Mouse (Mus musculus): ENCODE data around the gene Stk17b.
A peak's percentile ranks its signal among the peaks of the same experiment; 100 is the strongest.

The Stk17b gene

DNA sequence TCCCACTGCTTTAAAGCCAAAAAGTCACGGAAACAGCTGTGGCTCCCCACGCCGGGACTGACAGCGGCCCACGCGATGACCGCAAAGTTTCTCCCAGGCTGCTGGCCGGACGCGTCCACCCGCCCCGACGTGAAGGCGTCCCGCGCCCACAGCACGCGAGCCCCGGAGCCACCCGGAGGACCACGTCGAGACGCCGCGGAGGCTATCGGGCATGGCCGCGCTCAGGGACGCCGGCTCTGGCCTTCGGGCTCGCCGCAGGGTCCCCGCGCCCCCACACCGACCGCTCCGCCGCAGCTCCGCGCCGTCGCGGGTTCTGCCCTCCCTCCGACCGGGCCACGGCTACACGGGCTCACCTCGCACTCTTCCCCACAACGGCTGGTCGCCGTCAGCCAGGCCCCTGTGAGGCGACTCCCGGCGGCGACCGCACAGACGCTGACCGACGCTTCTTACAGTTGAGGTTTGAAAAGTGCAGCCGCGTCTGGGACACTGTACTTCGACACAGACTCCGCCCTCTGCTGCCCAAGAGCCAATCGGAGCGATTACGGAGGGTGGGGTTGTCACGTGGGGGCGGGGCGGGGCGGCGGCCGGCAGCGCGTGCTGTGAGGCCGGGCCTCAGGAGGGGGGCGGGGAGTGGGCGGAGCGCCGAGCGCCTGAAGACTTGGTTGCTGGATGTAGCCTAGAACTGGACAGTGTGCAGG lies at the start of gene Stk17b:
Gene Stk17b, minus strand, starts transcription at position 504 of the 698 bp plus-strand sequence.
- DNase-seq = peak; percentile 97

DNA sequence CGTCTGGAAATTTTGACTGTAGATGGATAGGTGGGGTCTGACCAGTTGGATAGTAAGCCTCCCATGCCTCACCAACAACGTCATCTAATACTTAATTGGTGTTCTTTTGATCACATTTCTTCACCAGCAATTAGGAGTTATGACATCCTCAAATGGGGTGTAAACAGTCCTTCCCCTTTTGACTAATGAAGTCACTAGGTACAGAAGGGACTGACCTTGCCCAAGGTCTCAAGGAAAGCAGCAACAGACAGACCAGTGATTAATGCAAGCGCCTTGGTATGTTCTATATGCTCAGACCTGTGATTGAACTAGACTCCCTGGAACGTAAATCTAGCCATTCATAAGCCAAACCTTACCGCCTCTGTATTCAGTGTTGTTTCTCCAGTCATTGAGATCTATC lies 45.3 kb upstream of the Stk17b start:
- DNase-seq = no peak

DNA sequence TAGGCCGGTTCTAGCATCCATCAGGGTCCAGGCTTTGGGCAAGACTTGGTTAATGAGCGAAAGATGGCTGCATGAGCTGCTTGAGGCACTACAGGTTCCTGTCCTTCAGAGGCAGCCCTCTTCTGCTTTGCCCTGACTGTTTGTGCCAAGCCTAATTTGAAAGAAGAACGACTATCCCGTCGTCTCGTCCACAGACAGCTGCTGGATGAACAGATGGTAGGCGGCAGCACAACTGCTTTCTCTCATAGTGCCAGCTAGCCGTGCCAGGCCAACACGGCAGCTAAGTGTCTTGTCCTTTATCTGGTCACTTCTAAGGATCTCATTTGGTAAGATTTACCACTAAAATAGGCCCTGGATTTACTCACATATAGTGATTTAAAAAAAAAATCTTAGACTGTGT lies 44.1 kb upstream of the Stk17b start:
- no peak for DNase-seq

DNA sequence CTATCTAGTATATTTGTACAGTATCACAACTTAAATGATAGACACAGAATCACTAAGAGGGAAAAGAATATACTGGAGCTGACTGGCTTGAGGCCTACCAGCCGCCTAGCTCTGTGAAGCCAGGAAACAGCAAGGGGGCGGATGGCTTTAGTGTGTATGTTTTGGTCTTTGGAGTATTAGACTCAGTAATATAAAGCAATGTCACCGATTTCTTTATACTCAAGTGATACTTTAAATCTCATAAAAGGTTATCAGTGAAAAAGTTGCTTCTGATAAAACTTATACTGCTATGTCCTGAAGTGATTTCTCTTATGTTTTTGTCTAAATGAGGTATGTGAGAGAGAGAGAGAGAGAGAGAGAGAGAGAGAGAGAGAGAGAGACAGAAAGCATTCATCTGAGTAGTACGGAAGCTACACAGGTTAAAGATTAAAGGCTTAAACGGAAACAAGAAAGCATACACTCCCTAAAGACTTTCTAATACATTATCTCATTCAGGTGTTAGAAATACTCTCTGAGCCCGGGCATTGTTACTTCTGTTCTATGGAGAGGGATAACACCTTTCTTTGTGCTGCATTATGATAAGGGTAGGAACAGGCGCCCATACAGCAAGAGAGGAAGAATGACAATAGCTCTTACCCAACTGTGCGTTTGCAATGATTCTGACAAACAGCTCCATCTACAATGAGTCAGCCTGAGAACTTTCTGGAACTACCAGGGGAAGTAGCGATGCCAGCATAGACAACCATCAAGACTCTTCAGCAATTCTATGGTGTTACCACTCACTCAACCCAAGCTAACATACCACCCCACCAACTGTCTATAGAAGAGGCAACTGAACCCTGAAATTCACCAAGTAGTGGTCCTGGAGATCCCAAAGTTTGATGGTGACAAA lies 39.7 kb upstream of the Stk17b start:
- no peak for DNase-seq

DNA sequence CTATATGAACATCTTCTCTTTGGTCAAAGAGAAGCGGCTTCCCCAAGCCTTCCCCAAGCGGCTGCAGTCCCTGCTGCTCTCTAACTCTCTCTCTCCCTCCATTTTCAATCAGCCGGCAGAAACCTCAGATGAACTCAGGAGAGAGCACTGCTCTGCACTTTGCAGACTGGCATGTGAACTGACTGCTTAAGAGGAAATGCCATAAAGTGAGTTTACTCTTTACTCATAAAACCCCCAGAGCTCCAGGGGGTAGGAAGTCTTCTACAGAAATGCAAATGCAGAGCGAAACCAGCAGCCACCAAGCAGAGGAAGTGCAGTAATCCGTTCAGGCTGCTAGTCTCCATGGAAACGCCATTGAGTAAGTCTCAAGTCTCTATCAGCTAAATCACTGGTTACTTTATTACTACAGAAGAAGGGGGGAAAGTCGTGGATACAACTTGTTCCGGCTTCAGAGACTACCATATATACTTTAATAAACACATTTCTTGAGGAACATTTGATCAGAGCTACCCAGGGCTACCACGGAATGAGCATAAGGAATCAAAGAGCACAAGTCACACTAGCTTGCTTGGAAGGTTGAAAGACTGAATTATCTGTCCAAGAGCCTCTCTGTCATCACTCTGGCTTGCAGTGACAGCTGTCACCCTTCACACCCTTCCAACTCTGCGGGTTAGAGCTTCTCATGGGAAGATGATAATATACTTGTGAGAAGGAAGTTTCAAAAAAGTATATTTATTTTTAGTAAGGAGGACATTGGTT lies 38.8 kb upstream of the Stk17b start:
- DNase-seq = peak; percentile 52

DNA sequence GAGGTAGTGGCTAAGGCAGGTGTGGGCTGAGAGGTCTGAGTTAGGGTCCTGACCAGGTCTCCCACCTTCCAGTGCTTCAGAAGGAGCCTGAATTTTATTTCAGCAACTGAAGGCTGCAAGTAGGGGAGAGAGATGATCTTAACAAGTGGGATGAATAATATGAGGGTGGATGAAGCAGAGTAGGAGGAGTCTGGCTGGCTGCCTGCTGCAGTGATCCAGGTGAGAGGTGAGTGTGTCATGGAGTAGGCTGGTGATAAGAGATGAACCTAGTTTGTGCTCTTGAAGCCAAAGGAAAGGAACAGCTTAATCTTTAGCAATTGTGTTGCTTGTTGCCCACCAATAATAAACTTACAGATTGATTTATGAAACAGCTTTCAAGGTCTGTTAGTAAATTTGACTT lies 37.0 kb upstream of the Stk17b start:
- DNase-seq = no peak

DNA sequence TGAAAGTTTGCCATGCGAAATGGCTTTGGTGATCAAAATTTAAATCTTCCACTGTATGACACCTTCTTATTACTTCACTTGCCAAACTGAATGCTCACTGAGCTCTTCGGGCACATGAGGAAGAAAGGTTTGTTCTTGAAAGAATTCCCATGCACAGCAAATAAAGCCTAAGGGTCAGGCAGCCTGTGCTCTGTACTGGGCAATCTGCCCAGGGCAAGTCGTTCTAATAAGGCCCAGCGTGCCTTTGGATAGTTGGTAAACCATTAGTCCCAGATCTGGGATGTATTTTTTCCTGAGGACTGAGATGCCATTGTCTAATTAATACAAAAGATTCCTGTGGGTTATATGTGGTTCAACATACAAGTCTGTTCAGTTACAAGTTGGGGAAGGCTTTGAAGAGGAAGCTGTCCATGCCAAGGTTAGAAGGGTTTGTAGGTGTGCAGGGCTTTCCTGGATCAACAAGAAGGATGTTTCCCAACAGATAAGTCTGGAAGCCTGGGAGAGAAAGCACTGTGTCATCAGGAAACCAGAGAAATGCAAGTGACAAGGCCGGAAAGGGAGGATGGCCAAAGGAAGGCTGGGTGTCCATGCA lies 35.1 kb upstream of the Stk17b start:
- no peak for DNase-seq

DNA sequence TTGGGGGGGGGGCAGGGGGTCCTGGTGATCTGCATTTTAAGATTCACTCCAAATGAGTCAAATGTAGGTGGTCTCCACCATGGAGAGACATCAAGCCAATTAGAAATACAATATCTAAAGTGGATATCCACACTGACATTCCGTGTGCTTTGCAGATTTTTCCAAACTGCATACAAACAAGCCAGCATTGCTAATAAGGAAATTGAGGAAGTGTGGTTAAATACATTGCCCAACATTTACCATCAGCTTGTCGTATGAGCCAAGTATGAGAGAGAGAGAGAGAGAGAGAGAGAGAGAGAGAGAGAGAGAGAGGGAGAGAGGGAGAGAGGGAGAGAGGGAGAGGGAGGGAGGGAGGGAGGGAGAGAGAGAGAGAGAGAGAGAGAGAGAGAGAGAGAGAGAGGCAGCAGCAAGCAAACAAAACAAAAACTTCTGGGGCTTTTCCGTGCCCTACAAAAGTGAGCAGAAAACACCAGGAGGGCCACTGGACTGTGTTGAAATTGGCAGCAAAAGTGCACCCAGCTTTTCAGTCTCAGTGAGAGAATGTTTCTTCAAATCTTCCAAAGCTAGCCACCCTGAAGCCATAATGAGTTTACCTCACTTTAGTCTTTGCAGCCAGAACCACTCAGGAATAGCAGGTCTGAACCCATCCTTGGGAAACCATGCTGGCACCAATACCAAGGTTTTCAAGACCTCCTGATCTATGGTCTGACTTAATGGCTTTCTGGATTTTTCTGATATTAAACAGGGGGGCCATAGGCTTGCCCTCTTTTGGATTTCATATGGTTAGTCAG lies 33.2 kb upstream of the Stk17b start:
- DNase-seq = no peak

DNA sequence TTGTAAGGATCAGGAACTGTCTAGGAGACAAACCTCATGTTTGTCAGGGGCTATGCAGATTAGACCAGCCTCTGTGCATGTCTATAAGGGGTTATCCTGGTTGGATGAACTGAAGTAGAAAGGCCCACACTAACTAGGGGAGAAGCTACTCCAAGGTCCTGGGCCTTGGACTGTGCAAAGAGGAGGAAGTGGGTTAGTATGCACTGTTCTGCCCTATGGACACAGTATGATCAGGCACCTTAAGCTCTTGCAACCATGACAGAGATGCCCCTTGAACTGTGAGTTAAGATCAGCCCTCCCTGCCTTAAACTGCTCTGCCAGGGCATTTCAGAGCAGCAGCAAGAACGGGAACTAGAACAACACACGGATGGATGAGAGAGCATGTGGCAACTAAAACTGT lies 31.3 kb upstream of the Stk17b start:
- no peak for DNase-seq

DNA sequence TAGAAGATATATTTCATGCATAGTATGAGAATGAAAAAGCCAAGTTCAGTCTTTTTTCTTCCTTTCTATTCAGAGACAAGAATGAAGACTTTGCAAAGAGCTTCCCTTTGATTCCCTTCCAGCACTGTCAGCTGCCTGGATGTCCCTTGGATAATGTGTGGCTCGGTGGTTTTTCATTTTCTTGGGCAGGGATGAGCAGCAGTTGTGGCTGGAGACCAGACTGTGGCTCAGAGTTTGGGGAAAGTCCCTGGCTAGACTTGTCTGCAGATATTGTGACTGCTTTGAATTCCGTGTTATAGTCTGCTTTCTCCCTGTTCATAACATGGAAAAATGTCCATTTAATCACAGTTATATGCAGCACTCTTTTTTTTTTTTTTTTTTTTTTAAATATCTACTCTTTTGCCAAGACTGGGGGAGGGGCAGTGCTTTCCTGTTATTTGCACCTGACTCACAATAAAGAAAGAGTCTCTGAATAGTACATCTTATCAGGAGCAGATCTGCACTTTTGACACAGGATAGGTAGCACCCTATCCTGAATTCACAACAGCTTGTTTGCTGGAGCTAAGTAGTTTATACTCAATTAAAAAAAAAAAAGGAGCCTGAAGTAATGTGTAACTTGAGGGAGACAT lies 29.2 kb upstream of the Stk17b start:
- peak; percentile 61 for DNase-seq

DNA sequence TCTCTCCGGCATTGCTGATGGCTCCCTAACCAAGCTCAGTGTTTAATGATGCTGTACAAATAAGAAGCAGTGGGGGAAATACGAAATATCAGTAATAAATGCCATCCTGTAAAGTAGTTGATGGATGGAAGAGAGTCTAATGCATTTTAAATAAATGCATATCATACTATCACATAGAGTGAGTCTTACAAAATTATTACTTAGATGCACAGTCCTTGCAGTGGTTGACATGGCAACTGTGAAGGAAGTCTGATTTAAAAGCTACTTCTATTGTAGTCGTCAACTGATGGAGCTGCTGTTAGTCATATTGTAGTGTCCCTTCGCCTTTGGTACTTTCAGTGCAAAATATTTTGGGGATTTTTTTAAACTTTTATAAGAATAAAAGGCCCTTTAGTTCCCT lies 26.9 kb upstream of the Stk17b start:
- DNase-seq = no peak

DNA sequence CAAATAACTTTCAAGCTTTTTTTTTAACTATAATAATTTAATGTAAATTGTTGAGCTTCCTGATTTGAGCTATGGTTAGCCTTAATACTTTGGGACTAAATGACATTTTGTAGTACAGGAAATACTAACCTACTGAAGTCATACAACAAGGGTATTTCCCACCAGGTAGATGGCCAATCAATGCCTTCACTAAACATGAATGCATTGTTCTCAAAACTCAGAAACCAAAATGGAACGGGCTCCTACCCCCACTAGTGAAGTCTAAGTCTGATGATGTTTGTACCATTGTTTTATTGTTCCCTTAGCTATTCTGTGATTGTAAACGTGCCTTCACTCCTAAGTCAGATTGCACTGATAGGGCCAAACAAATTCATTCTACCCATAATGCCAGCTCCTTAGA lies 23.2 kb upstream of the Stk17b start:
- no peak for DNase-seq

DNA sequence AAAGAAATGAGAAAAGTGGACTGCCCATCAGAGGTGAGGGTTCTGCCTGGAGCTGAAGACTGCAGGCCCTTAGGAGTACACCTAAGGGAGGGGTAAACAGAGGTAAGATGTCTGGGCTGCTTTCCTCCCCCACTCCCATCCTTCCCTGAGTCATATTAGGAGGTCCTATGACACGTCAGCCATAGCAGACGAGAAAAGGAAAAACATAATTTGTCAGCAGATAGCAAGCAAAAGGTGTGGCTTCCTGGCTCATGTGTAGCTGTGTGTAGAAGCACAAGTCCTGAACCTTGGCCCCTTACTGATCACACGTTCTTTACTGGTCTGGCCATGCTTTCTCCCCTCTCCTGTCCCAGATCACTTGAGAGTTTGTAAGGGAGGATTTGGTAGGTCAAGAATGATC lies 12.8 kb upstream of the Stk17b start:
- no peak for DNase-seq

DNA sequence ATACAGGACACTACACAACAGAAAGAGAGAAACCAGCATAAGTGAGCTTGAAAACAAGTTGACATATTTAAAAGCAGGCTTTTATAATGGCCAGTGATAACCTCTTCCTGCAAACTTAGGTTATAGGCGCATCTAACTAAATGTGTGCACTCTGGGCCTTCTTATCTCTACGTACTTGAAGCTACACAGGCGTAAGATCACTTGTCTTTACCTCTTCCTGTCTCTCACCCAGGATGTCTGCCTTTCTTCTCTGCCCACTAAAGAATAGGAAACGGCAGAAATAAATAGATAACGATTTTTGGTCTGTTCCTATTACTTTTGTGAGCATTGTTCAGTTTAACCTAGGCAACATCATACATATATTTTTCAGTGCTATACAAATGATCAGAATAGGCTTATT lies 12.1 kb upstream of the Stk17b start:
- no peak for DNase-seq

DNA sequence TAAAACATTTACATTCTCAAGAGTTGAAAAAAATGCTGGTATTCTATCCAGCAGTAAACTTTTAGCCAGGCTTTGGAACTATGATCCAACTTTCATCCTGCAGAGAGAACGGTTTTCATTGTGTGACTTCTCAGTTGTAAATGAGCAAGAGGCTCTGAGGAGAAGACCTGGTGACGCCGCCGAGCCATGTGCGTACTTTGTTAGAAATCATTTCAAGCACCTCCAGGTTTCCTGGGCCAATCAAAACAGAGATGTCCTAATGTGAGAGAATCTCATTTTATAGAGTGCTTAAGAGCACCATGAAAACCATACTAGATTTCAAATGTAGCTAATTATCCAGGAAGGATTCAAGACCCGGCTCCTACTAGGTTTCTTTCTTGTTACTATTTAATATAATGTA lies 11.2 kb upstream of the Stk17b start:
- no peak for DNase-seq

DNA sequence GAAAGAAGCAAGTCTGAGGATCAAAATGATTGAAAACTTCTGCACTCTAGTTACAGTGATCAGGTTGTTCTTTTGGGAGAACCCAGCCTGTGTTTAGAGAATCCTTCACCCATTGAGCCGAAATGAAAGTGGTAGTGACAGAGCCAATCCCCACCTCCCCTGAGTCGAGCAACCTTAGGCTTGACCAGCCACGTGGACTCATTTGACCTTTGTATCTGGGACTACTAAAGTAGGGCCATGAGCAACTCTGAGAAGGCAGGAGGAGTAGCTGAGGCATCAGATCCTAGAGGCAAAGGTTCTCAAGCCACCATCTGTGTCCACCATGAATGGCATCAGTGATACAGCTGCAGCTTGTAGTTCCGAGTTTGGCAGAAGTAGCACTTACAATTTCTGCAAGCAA lies 10.6 kb upstream of the Stk17b start:
- no peak for DNase-seq

DNA sequence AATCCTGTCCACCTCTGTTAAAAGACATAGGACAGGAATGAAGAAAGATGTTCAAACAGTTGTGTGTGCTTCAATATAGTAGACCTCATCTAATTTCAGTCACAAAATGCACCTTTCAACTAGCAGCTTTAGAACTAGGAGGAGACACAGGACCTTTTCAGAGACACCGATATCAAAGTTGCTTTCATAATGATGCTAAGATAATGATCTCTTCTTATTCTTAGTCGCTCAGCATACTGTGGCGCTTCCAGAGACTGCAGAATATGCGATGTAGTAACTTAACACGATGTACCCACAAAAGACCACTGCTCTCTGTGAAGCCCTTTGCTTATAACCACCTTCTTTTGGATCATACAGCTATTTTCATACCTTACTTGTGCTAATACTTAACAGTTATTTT lies 10.1 kb upstream of the Stk17b start:
- no peak for DNase-seq

DNA sequence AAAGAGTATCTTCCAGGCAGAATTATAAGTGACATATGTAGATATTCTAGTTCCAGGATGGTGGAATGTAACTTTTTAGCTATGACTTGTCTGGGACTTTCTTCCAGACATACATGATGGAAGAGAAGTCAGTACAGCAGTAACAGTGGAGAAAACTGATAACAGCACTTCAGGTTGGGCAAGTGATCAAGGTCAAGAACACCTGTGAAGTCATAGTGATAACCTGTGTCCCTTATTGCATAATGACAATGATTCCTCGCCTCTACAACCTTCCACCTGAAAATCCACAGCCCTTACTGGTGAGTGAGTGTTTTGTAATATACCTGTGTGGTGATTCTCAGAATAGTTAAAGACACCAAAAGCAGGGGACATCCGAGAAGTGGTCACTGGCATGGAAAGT lies 9.3 kb upstream of the Stk17b start:
- no peak for DNase-seq

DNA sequence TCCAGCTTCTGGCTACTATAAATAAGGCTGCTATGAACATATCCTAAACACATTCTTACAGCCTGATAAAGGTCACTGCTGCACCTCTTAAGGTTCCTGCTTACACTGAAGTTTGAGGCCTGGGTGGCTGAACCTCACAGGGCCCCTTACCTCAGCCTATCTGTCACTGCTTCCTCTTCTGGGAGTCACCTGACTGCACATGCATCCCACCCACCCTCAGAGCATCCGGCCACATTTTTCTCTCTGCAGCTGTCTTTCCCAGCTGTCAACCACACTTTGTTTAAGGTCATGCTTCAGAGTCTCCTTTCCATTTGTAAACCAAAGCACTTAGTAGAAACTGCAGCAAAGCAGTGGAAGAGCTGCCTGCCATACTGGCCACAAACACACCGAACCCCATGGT lies 6.3 kb upstream of the Stk17b start:
- DNase-seq = peak; percentile 72

DNA sequence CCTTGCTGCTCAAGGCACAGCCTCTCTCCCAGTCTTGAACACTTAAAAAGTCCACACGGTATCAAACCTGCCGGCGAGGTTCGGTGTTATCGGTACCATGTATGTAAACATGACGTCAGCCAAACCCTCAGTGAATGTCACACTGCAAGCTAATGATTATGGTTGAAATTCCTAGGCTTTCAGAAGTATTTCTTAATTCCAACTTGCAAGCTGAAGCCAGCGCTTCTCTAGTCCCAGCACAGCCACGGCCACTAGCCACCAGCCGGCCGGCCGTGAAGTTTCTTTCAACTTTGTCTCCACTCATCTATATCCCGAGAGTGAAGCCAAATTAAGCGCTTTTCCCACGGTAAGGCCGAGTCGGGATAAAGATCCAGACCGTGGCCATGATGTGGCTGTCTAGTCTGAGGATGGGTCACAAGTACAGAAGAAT lies 718 bp downstream of the Stk17b start:
- peak; percentile 46 for DNase-seq

DNA sequence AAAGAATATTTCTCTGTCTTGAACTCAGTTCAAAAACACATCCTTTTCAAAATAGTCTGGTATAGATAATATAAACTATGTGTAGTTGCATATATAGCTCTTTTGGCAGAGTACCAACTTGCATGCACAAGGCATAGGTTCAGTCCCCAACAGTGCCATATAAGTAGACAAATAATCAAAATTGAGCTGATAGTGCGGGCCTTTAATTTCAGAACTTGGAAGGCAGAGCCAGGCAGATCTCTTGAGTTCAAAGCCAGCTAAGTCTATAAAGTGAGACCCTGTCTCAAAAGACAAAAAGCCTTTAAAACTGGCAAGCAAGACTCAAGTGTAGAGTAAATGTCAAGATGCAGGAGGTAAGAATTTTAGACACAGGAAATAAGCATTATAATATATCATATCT lies 2.1 kb downstream of the Stk17b start:
- DNase-seq = no peak

DNA sequence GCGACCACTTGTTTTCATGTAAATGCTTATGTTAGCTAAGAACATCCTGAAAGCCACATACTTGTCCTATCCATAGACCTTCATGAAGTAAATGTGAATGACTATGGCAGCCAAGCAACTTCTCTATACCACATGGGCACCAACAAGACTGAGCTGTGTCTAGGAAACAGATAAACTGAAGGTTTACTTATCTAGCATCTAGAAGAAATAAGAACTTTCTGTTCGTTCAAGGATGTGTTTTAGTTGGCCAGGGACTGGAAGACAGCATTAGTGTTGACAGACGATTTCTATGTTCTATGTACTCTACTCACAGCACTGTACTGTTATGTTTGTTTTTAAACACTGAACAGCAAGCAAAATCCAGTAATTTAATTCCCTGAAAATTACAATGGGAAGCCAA lies 2.9 kb downstream of the Stk17b start:
- no peak for DNase-seq
